Mouse (Mus musculus) adrenal gland, postnatal 14 days (tissue): ENCODE measurements around the gene Kctd21. TPM values are rescaled to one million over a fixed set of nuclear protein-coding genes. Genes with fewer than 3 reads are reported as not detected.

ENCODE experiments used
- DNase-seq: peaks from one replicate; pipeline ENCODE4 v3.0.0; 2021; ENCODE audit warnings: mixed read lengths
- total RNA-seq: library from RNA; stranded (reverse); gene quantifications from 2 replicates; pipeline ENCODE4 v1.2.3, GENCODE M21; 2021

Gene Kctd21
- total RNA-seq, 1 experiment from 2014 or later, result 5.8 TPM

GRCm38 (mm10) chr7:97348836-97349235 is 16.7 kb downstream of the Kctd21 start:
- no peak for DNase-seq

DNA sequence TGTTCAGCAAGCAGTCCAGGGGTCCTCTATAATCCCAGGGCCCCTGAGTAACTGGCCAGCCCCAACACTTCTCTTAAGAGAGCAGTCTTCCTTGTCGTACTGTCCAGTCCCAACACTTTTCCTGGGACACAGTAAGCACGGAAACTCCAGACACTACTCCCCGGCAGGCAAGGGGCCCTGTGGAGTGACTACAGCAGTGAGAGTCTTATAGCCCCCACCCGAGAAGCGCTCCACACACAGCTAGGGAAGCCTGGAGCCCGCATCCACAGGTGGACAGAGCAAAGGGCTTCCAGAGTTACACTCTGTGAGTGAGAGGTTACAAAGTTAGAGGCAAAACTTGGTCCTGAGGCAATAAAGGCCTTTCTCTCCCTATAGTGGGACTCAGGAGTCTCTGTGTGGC is 17.3 kb downstream of the Kctd21 start:
- no peak for DNase-seq

- DNase-seq, result no peak
Observed at GRCm38 (mm10) chr7:97350891-97351290, 18.8 kb downstream of the Kctd21 start.

DNA sequence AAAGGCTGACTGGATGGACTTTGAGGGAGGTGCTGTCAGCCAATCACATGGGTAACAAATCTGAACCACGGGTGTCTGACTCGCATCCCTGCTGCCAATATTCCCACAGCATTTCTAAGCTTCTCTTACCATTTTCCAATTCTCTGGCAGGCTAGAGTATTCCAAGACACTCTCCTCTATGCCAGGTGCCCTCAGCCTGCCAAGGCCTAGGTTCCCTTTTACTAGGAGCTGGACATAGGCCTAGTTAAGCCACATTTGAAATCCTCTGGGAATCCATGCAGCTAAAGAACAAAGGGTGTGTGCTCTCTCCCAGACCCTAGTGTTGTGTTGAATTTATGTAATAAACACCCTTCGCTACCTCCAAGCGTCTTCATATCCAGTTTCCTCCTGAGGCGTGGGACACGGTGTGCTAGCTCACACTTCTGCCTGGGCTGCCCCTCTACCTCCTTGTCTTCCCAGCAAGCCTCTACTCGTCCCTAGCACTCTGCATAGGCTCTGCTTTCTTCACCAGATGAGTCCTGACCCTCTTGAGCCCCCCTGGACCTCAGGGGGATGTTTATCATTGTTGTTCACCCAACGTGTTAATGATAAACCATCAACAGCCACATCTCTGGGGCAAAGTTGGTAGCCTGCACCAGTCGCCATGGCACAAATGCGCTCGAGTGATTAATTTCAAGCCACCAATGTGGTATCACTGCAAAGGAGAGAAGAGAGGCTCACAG is 19.8 kb downstream of the Kctd21 start:
- DNase-seq, result no peak

DNA sequence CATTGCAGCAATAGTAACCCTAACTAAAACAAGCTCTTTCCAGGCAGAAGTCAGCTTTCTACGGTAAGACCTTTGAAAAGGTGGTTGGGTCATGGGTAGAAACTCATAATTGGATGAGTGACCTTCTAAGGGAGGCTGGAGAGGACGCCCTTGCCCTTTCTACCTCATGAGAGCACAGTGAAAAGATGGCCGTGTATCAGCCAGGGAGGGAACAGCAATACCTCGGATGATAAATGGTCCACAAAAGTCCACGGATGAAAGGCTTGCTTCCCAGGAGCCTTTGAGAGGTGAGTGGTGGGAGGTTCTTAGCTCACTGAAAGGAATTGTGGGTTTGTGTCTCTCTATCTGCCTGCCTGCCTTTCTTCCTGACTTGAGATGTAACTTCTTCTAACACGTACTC is 21.2 kb downstream of the Kctd21 start:
- no peak for DNase-seq

DNA sequence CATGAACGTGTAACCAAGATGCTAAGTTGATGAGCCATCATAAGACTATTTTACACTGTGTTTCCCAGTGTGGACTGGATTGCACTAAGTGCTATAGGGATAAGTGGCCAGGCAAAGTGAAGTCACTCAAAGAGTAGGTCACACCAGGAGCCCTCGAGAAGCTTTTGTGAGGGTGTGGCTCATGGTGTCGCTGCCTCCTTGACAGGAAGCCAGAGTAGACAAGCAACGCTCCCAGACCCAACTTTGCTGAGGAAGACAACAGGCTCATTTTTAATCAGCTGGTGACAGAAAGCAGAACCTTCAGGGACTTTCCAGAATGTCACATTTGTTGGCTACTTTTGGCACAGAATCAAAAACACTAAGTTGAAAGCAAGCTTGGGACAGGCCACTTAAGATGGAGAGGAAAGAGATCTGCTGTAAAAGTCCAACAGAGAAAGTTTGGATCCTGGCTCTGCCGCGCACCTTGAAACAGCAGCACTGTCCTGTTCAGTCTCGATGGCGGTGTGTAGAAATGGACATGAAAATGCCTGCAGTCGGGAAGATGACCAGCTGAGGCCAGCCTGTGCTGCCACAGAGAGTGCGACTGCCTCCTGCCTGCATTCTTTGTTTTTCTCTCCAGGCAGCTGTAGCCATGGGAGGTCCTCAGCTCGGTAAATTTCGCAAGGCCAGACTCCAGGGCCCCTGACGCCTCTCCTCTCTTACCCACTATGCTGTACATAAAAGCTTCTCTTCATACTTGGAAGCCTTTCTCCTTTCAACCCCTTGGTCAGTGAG is 23.1 kb downstream of the Kctd21 start:
- no peak for DNase-seq

DNA sequence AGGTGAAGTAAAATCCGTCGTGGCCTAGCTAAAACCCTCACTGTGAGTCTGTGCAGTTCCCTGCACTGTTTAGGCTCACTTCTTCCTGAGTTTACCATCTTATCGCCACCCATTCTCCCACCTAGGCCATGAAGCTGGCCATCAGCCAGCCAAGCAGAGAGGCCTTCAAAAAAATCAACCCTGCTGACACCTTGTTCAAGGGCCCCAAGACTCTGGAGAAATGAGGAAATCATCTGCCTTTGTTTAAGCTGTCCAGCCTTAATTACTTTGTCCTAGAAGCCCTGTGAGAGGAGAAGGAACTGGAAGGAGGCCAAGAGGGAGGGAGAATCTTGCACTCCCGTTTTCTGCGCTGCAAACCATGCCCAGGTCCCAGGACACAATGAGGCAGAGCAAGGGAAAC is 24.1 kb downstream of the Kctd21 start:
- DNase-seq, result no peak

GRCm38 (mm10) chr7:97356875-97357276 is 24.7 kb downstream of the Kctd21 start:
- DNase-seq, result peak; percentile 47

- DNase-seq, result no peak
Observed at GRCm38 (mm10) chr7:97357840-97358239, 25.7 kb downstream of the Kctd21 start.

DNA sequence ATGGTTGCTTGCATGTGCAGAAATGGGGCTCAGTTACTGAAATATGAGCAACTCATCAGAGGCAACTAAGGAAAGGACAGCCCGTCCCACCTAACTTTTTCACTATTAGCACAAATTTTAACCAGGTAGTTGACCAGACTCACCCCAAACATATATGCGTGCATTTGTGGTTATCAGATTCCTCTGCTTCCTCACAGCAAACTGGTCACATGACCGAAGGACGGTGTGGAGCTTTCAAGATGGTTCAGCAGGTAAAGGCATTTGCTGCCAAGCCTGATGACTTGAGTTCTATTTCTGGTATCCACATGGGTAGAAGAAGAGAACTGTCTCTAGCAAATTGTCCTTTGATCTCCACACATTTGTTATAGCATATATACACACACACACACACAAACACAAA is 26.2 kb downstream of the Kctd21 start:
- DNase-seq, result no peak

DNA sequence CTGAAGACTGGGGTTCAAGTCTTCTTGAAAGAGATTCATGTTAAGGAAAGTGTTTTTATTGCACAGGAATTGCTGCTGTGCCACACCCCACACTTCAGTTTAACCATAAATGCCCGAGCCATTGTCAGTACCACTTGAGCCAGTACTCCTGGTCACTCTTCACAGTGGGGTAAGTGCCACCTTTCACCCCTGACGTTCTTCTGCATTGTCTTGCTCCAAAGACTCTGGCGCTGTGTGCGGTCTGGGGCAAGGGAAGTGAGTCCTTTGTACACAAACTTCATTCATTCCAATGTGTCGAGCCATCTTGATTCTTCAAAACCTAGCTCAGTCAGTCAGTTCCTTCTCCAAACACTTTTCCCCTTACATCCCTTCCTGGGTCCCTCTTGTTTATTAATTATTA is 28.0 kb downstream of the Kctd21 start:
- DNase-seq, result no peak

DNA sequence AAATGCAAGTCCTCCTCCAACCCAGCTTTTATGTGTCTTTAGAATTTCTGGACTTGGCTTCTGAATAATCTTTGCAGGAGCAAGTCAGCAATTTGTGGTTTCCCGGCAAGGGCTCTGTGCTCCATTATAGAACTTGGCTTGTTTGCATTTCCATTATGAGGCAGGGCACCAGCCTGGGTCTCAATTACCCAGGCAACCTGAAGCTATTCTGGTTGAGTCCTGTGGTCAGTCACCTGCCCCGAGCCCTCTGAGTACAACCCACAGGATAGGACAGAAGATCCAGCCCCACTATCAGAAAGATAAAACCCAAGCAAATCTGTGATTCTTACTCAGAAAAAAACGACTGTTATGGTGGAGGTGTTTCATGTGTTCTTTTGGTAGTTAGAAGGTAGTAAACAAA is 28.8 kb downstream of the Kctd21 start:
- DNase-seq, result no peak

- peak; percentile 58 for DNase-seq
Observed at GRCm38 (mm10) chr7:97361467-97361866, 29.3 kb downstream of the Kctd21 start.

DNA sequence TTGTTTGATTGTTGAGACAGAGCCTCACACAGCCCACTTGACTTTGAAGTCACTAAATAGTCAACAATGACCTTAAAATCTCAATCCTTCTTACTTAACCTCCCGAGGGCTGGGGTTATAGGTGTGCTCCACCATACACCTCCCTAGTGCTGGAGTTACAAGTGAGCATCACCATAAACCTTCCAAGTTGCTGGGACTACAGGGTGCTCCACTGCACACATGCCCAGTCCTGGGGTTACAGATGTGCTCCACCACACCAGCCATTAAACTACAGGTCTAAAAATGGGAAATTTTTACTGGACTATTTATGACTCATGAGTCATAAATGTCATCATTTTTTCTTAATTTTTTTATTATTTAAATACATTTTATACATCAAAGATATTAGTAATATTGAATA is 33.8 kb downstream of the Kctd21 start:
- no peak for DNase-seq

GRCm38 (mm10) chr7:97375101-97375500 is 43.0 kb downstream of the Kctd21 start:
- no peak for DNase-seq

- no peak for DNase-seq
Observed at GRCm38 (mm10) chr7:97375906-97376305, 43.8 kb downstream of the Kctd21 start.

DNA sequence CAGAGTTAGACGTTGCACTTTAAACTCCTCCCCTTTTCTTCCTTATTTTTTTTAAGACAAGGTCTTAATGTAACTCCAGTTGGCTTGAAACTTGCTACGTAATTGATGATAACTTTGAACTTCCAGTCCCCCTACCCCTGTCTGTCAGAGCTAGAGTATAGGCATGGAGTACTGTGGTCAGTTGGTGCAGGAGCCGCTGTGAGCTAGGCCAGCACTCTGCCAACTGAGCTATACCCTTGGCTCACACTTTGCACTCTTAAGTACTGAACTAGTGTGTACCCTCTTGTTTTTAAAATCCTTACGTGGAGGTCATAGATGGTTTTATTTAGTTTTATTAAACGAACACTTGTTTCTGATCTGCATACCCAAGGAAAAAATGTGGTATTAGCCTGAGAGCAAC is 47.2 kb downstream of the Kctd21 start:
- DNase-seq, result no peak

DNA sequence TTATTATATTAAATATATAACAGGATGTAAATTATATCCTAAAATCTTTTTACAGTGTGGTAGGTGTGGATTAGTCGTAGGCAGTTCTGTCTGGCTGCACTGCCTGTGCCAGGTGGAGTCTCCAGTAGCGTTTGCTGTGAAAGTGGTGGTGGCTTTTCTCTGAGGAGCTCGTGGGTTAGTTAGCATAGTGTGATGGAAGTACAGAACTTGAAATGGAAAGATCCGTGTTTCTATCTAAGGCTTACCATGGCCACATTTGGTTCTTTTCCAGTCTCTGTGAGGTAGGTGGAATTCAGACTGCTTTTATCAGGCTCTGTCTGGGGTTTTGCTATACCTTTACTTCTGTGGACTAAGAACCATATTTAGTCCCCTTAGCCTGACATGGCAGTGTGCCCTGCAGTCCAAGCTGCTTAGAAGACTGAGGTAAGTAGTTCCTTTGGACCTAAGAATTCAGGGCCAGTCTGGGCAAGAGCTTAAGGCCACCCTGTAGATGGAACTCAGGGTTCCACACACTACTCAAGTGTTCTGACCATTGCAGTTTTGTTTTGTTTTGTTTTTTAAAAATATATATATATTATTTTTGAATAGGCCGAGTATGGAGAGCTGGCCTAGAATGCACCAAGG is 48.5 kb downstream of the Kctd21 start:
- no peak for DNase-seq

- DNase-seq, result no peak
Observed at GRCm38 (mm10) chr7:97382661-97383060, 50.5 kb downstream of the Kctd21 start.

DNA sequence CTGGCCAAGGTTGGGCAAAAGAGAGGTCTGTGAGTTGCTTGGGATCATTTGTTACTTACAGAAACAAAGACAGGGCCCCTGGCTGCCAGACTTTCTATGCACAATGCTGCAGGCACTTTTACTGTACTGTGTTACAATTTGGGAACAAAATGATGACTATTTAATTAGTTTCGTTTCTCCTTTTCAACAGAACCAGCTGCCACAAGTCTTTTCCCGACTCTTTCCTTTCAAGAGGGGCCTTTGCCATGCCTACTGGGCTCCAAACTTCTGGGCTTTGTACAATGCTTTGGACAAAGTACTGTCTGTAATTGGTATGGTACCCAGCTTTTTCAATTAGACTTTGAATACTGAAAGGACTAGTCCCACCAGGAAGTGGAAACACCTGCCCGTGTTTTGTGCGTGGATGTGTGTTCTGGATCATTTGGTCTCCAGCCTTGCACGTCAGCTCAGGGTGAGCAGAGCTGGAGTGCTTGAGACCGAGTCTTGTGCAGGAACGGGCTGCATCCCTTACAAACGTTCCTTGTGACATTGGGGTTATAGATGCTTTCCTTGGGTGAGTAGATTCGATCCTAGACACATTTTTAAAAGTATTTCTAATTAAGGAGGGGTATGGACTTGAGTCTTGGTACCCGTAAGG is 51.5 kb downstream of the Kctd21 start:
- DNase-seq, result no peak

- no peak for DNase-seq
Observed at GRCm38 (mm10) chr7:97386106-97386805, 54.1 kb downstream of the Kctd21 start.

- no peak for DNase-seq
Observed at GRCm38 (mm10) chr7:97386806-97387370, 54.8 kb downstream of the Kctd21 start.
